Mouse (Mus musculus): ENCODE results near the gene Dock4. TPM values are rescaled to one million over a fixed set of nuclear protein-coding genes. Genes with fewer than 3 reads are reported as not detected.

Dock4 gene
- total RNA-seq, 2 experiments from 2014 or later, result 97.3 to 104 TPM

GRCm38 (mm10) chr12:40514021-40514420, 68.3 kb downstream of the Dock4 start:
- no peak for DNase-seq (ENCODE audit: extremely low spot score in 1 of 2, low spot score in 2 of 2)
- intact Hi-C loops (cut with DNase I), result no loop called here
- TF ChIP-seq CTCF (IDR thresholded peaks at IDR 0.05), result no peak
- H3K27ac ChIP-seq, result no peak overlapping the region
- no peak overlapping the region for H3K4me3 ChIP-seq

DNA sequence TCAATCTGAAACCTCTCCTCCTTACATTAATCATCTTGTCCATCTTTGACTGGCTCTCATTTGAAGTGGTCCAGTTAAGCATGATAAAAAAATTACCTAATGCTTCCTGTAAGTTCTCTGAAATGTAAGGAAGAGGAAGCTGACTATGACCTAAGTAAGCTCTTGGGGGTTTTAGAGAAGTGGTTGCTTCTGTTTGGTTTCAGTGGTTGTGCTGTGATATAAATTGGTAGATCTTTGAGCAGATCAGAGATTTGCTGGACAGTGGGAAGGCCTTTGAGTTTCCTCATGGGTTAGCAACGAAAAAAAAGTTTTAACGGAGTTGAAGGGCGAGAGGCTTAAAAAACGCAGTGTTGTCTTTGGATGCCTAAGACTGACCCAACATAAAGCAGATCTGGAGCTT, 76.7 kb downstream of the Dock4 start:
- H3K27ac ChIP-seq, result no peak overlapping the region
- TF ChIP-seq CTCF (IDR thresholded peaks at IDR 0.05), result no peak

DNA sequence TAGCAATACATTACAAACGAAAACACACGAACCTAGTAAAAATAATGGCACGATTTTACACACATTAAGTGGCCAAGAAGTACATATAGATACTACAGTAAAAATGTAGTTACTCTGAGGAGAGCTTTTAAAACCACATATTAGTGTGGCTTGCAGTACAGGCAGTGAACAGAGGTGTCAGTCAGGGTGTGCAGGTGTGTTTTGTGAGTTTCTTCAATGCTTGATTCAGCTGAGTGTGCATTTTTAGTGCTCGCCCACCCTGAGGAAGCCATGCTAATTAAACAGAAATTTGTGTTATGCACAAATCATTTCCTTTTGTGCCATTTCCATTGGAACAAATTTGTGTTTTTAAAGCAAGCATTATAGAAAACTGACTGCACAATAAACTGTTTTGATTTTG, 77.3 kb downstream of the Dock4 start:
- Histone ChIP-seq H3K4me3 (no peak overlapping the region), H3K27ac (no peak overlapping the region)
- peak; percentile 8; the same call in 1 of the 2 replicates for TF ChIP-seq CTCF (IDR thresholded peaks at IDR 0.05)
- no peak for DNase-seq (ENCODE audit: extremely low spot score in 1 of 2, low spot score in 2 of 2)
- intact Hi-C loops (cut with DNase I), result no loop called here

More for the DNA sequence above, 76.7 kb downstream of the Dock4 start:
- intact Hi-C loops (cut with DNase I), result no loop called here
- no peak overlapping the region for H3K4me3 ChIP-seq
- DNase-seq (ENCODE audit: extremely low spot score in 1 of 2, low spot score in 2 of 2), result no peak

DNA sequence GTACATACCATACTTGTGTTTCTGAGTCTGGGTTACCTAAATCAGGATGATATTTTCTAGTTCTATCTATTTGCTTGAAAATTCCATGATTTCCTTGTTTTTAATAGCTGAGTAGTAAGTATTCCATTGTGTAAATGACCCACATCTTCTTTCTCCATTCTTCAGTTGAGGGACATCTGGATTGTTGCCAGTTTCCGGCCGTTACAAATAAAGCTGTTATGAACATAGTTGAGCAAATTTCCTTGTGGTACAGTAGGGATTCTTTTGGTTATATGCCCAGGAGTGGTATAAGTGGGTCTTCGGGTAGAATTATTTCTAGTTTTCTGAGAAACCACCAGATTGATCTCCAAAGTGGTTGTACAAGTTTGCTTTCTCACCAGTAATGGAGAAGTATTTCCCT, 79.3 kb downstream of the Dock4 start:
- TF ChIP-seq CTCF (IDR thresholded peaks at IDR 0.05), result no peak
- intact Hi-C loops (cut with DNase I), result no loop called here
- no peak overlapping the region for H3K4me3 ChIP-seq
- no peak overlapping the region for H3K27ac ChIP-seq
- no peak for DNase-seq (ENCODE audit: extremely low spot score in 1 of 2, low spot score in 2 of 2)

DNA sequence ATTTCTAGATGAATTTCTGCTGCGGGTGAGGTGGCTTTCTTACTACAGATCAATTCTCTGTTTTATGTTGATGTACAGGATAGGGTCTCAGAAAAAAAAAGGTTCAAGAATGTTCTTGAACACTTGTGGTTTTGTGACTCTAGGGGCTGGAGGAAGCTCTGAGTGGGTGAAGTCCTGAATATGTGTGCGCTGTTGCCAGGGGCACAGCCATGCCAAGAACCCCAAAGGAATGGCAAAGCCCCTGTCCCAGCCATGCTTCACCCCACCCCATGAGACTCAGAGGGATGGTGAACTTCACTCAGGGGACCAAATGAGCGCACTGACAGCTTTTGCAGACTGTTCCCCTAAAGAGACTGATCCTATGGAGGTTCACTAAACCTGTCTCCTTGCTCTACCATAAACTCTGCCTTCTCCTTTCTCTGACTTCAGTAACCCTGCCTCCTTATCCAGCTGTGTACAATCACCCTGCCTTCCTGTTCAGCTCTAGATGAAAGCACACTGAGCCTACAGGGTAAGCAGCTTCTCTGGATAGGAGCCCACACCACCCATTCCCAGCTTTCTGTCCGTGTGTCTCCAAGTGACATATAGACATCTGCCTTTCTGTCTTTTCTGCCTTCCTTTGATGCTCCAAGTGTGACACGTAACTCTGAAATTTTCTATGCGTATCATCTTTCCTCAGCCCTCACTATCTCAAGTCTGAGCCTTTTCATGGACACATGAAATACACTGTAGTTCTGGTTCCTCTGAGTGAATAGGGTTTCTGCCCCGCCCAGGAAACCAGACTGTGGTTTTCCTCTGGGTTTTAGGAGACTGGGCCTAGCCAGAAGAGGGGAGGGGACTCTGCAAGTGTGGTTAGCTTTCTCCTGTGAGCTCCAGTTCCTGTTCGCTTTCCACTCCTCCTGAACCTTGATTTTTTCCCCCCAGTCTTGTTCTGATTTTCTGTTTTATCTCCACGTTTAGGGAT, 90.2 kb downstream of the Dock4 start:
- H3K27ac ChIP-seq, result peak overlapping the region; percentile 28; the same call in 1 of the 2 replicates
- no peak for DNase-seq (ENCODE audit: extremely low spot score in 1 of 2, low spot score in 2 of 2)
- TF ChIP-seq CTCF (IDR thresholded peaks at IDR 0.05), result no peak
- no peak overlapping the region for H3K4me3 ChIP-seq
- intact Hi-C loops (cut with DNase I), result no loop called here

DNA sequence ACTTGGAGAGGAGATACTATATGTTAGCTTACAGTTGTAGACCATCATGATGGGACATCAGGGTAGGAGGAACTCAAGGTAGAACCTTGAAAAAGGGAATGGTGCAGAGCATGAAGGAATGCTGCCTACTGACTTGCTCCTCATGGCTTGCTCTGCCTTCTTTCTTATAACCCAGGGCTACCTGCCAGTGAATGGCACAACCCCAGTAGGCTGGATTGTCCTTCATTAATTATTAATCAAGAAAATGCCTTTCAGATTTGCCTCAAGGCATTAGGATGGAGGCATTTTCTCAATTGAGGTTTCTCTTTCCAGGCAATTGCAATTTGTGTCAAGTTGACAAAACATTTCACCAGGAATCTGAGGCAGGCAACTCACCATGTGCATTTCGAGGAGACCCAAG, 92.1 kb downstream of the Dock4 start:
- TF ChIP-seq CTCF (IDR thresholded peaks at IDR 0.05), result no peak
- Histone ChIP-seq H3K4me3 (no peak overlapping the region), H3K27ac (no peak overlapping the region)
- DNase-seq (ENCODE audit: extremely low spot score in 1 of 2, low spot score in 2 of 2), result no peak
- intact Hi-C loops (cut with DNase I), result no loop called here

- intact Hi-C loops (cut with DNase I), result no loop called here
- TF ChIP-seq CTCF (IDR thresholded peaks at IDR 0.05), result no peak
- no peak overlapping the region for H3K4me3 ChIP-seq
- no peak overlapping the region for H3K27ac ChIP-seq
- no peak for DNase-seq (ENCODE audit: extremely low spot score in 1 of 2, low spot score in 2 of 2)
Observed at GRCm38 (mm10) chr12:40538318-40538717, 92.6 kb downstream of the Dock4 start.

DNA sequence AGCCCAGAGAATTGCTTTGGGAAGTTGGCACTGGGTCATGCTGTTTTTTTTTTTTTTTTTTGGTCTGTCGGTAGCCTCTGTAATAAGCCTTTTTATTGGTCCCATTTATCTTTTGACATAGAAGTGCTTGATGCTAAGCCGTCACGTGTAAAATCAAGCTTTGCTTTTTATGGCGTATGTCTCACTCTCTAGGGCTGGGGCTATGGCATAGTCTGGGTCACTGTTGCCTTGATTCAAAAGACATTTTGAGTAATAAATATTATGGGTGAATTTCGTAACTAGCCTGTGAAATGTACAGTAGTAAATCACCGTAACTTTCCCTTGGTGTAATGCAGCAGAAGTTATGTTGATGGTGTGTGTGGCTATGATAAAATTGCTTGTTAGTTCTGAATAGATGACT, 93.0 kb downstream of the Dock4 start:
- TF ChIP-seq CTCF (IDR thresholded peaks at IDR 0.05), result no peak
- Histone ChIP-seq H3K4me3 (no peak overlapping the region), H3K27ac (no peak overlapping the region)
- DNase-seq (ENCODE audit: extremely low spot score in 1 of 2, low spot score in 2 of 2), result no peak
- intact Hi-C loops (cut with DNase I), result no loop called here

DNA sequence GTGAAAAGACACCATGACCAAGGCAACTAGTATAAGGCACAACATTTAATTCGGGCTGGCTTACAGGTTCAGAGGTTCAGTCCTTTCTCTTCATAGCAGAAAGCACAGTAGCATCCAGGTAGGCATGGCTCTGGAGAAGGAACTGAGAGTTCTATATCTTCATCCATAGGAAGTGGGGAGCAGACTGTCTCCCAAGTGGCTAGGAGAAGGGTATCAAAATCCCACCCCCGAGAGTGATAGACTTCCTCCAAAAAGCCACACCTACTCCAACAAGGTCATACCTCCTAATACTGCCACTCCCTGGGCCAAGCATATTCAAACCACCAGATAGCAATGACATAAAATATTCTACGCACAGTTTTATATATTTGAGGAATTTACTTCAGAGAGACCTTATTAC, 98.5 kb downstream of the Dock4 start:
- intact Hi-C loops (cut with DNase I), result no loop called here
- H3K4me3 ChIP-seq, result no peak overlapping the region
- TF ChIP-seq CTCF (IDR thresholded peaks at IDR 0.05), result no peak
- no peak for DNase-seq (ENCODE audit: extremely low spot score in 1 of 2, low spot score in 2 of 2)
- no peak overlapping the region for H3K27ac ChIP-seq

GRCm38 (mm10) chr12:40546827-40547226, 101.1 kb downstream of the Dock4 start:
- TF ChIP-seq CTCF (IDR thresholded peaks at IDR 0.05), result no peak
- H3K27ac ChIP-seq, result no peak overlapping the region
- intact Hi-C loops (cut with DNase I), result no loop called here
- no peak overlapping the region for H3K4me3 ChIP-seq
- DNase-seq (ENCODE audit: extremely low spot score in 1 of 2, low spot score in 2 of 2), result no peak

- no peak for TF ChIP-seq CTCF (IDR thresholded peaks at IDR 0.05)
- intact Hi-C loops (cut with DNase I), result no loop called here
- H3K27ac ChIP-seq, result no peak overlapping the region
- H3K4me3 ChIP-seq, result no peak overlapping the region
- DNase-seq (ENCODE audit: extremely low spot score in 1 of 2, low spot score in 2 of 2), result no peak
Observed at GRCm38 (mm10) chr12:40551317-40551716, 105.6 kb downstream of the Dock4 start.

GRCm38 (mm10) chr12:40552201-40552600, 106.4 kb downstream of the Dock4 start:
- TF ChIP-seq CTCF (IDR thresholded peaks at IDR 0.05), result no peak
- H3K4me3 ChIP-seq, result no peak overlapping the region
- no peak overlapping the region for H3K27ac ChIP-seq
- no peak for DNase-seq (ENCODE audit: extremely low spot score in 1 of 2, low spot score in 2 of 2)
- intact Hi-C loops (cut with DNase I), result no loop called here

GRCm38 (mm10) chr12:40553929-40554328, 108.2 kb downstream of the Dock4 start:
- intact Hi-C loops (cut with DNase I), result no loop called here
- no peak overlapping the region for H3K27ac ChIP-seq
- TF ChIP-seq CTCF (IDR thresholded peaks at IDR 0.05), result no peak
- no peak for DNase-seq (ENCODE audit: extremely low spot score in 1 of 2, low spot score in 2 of 2)
- H3K4me3 ChIP-seq, result no peak overlapping the region

All from left cerebral cortex, adult 2 months (tissue).